Mouse (Mus musculus) liver, postnatal 0 days (tissue): ENCODE measurements around the gene Pde4d.

ENCODE experiments used
- CTCF ChIP-seq: sonication (generic); IDR thresholded peaks from 2 replicates; pipeline ENCODE4 v1.5.1; 2016; ENCODE audit warnings: antibody characterized with exemption, low read depth
- EP300 ChIP-seq: IDR thresholded peaks from 2 replicates; pipeline ENCODE4 v1.6.1; 2016; ENCODE audit warnings: antibody characterized with exemption, low read depth, mild to moderate bottlenecking

DNA sequence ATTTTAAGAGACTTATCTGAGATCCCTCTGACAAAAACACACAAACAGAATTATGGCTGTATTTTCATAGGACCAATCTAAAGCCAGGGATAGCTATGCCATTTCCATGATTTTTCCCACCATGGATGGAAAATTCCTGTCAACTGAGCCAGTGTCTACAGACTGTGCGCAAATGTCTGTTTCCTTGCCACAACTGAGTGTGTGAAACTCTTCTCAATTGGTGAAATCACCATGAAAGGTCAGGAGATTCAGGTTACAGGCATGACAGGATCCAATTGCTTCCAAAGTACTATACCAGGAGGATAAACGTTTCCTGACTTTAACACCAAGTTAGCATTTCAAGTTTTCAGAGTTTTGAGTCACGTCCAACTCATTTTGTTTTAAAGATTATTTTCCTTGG lies 1213.0 kb downstream of the Pde4d start:
- TF ChIP-seq CTCF (no peak), EP300 (no peak)
